ENCODE assay signal across 8 mouse cellular contexts in the genomic region with DNA sequence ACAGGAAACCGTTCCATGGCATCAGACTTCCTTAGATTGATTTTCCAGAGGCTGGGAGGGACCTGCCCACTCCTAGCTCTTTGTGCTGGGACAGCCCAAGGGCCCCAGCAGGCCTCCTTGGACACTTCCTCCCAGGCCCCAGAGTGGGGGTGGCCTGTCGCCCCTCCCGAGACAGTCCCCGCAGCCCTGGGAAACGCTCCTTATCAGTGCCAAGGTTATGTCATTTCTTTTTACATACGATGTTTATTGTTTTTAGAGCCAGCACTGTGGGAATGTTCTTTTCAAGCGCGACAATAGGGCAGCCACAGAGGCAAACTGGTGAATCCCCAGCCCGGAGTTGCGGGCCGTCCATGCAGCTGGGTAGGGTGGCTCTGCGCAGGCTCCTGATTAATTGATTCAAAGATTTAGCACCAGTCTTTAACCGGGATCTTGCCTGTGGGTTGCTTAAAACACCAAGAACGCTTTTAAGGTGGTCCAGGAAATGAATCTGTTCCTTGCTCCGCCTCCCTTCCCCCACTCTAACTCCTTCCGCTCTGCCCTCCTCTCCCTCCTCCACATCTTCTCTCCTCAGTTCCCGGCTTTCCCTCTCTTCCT.
DNase-seq lines count a peak whose midpoint lies in the region; ATAC-seq lines count a peak whose summit lies in the region.

No protein-coding gene starts in this region.

- intact Hi-C loops in left cerebral cortex, postnatal 25 days (cut with DNase I) = loop anchor here (1.0 to 10.0 kb wide), 3 partner anchors 302 to 760 kb away; a partner anchor contains a TSS

- peak overlapping the region; percentile 40; the same call in 1 of the 2 replicates for H3K9ac ChIP-seq in hindbrain, embryonic 11.5 days (ENCODE audit: low read depth, low read length)

- H3K4me2 ChIP-seq in hindbrain, embryonic 11.5 days (replicated peaks; ENCODE audit: low read depth, low read length) = peak overlapping the region; percentile 34

- H3K36me3 ChIP-seq in hindbrain, embryonic 11.5 days (ENCODE audit: control insufficient read depth, insufficient read depth, low read length) = no peaks in the 10 kb centered on the region

- ATAC-seq in hindbrain, embryonic 11.5 days (ENCODE audit: low FRiP score) = peak; percentile 92
- no peak for ATAC-seq in cerebellum, adult (ENCODE audit: insufficient number of reproducible peaks, low FRiP score, low TSS enrichment)

- no peaks in the 10 kb centered on the region for H3K9me3 ChIP-seq in hindbrain, embryonic 11.5 days (ENCODE audit: control insufficient read depth, low read length)

- H3K27me3 ChIP-seq in hindbrain, embryonic 11.5 days (ENCODE audit: control insufficient read depth, insufficient read depth, low read length) = no peaks in the 10 kb centered on the region

- DNase-seq in urinary bladder, postnatal 14 days (ENCODE audit: low spot score) = peak; percentile 10
- no peak for DNase-seq in urinary bladder, adult 18-20 months (ENCODE audit: low spot score in 2 of 2)
- peak; percentile 24 to 29 for DNase-seq in frontal cortex, postnatal 14 days (ENCODE audit: low spot score in 2 of 2)
- DNase-seq in hindbrain, embryonic 11.5 days (ENCODE audit: low spot score) = peak; percentile 72
- peak; percentile 46 to 64 for DNase-seq in left cerebral cortex, postnatal 25 days (ENCODE audit: low spot score in 2 of 2)
- peak; percentile 85 for DNase-seq in lung, postnatal 36 days
- peak; percentile 29 for DNase-seq in right cerebral cortex, postnatal 14 days

- peak overlapping the region; percentile 43 for H3K27ac ChIP-seq in hindbrain, embryonic 11.5 days (ENCODE audit: low read depth, low read length)

- H3K4me3 ChIP-seq in hindbrain, embryonic 11.5 days (ENCODE audit: low read depth, low read length) = peak overlapping the region; percentile 19

- peaks cover 6% of the 10 kb centered on the region for H3K4me1 ChIP-seq in hindbrain, embryonic 11.5 days (replicated peaks; ENCODE audit: control insufficient read depth, insufficient read depth, low read length)

- WGBS in hindbrain, embryonic 11.5 days = 2% methylated on average over 17 of the region's 17 CpGs

Comparison
In these comparisons a context has a peak if more than half of its experiments do, and no peak if none do; other contexts are left out.
1. DNase-seq: peak in urinary bladder, postnatal 14 days (single experiment), frontal cortex, postnatal 14 days (2 of 2), hindbrain, embryonic 11.5 days (single experiment), left cerebral cortex, postnatal 25 days (2 of 2), lung, postnatal 36 days (single experiment) and right cerebral cortex, postnatal 14 days (single experiment); none in urinary bladder, adult 18-20 months (0 of 2).